8 mouse cellular contexts compared by ENCODE assay signal in genomic region chr7:45708221-45708761, GRCm38 (mm10). TPM values are rescaled to one million over a fixed set of nuclear protein-coding genes. Genes with fewer than 3 reads are reported as not detected.
DNase-seq lines count a peak whose midpoint lies in the region; ATAC-seq lines count a peak whose summit lies in the region.

No protein-coding gene starts in this region.

- no peak for ATAC-seq in kidney, embryonic 14.5 days (ENCODE audit: low FRiP score, low TSS enrichment)
- ATAC-seq in midbrain, embryonic 14.5 days (ENCODE audit: low FRiP score, low TSS enrichment): no peak

- WGBS in heart, embryonic 10.5 days: 36% methylated on average over 13 of the region's 13 CpGs
- 21% methylated on average over 13 of the region's 13 CpGs for WGBS in kidney, embryonic 14.5 days
- 56% methylated on average over 13 of the region's 13 CpGs for WGBS in midbrain, embryonic 14.5 days

- H3K36me3 ChIP-seq in heart, embryonic 10.5 days: peaks cover 38% of the 10 kb centered on the region
- H3K36me3 ChIP-seq in kidney, embryonic 14.5 days (ENCODE audit: control insufficient read depth, insufficient read depth, low read length): peaks cover 34% of the 10 kb centered on the region
- H3K36me3 ChIP-seq in midbrain, embryonic 14.5 days (ENCODE audit: control insufficient read depth, insufficient read depth, low read length): peaks cover 36% of the 10 kb centered on the region

- peak overlapping the region; percentile 93 for H3K4me2 ChIP-seq in kidney, embryonic 14.5 days (replicated peaks; ENCODE audit: low read depth, low read length)
- H3K4me2 ChIP-seq in midbrain, embryonic 14.5 days (ENCODE audit: low read length): peak overlapping the region; percentile 96

- H3K27me3 ChIP-seq in heart, embryonic 10.5 days (ENCODE audit: insufficient read depth, poor library complexity, severe bottlenecking): no peaks in the 10 kb centered on the region
- H3K27me3 ChIP-seq in kidney, embryonic 14.5 days (ENCODE audit: control insufficient read depth, insufficient read depth, low read length): no peaks in the 10 kb centered on the region
- no peaks in the 10 kb centered on the region for H3K27me3 ChIP-seq in midbrain, embryonic 14.5 days (ENCODE audit: control insufficient read depth, insufficient read depth, low read length)

- no peaks in the 10 kb centered on the region for H3K9me3 ChIP-seq in heart, embryonic 10.5 days
- no peaks in the 10 kb centered on the region for H3K9me3 ChIP-seq in kidney, embryonic 14.5 days (ENCODE audit: control insufficient read depth, low read length)
- H3K9me3 ChIP-seq in midbrain, embryonic 14.5 days (ENCODE audit: control insufficient read depth, low read length): no peaks in the 10 kb centered on the region

- peak overlapping the region; percentile 85 for H3K27ac ChIP-seq in heart, embryonic 10.5 days
- 0 out of 2 replicates have a peak overlapping the region, but pooled peaks have one; percentile 90 for H3K27ac ChIP-seq in kidney, embryonic 14.5 days (ENCODE audit: low read depth, low read length)
- H3K27ac ChIP-seq in midbrain, embryonic 14.5 days (replicated peaks; ENCODE audit: low read depth, low read length): peak overlapping the region; percentile 67

- DNase-seq in embryo, embryonic 10 days (ENCODE audit: low spot score): peak; percentile 49
- no peak for DNase-seq in embryo, embryonic 11 days
- peak; percentile 74 for DNase-seq in cerebellum, adult 9-10 months
- DNase-seq in heart, embryonic 10.5 days (ENCODE audit: low spot score): no peak
- no peak for DNase-seq in midbrain, embryonic 14.5 days
- no peak for DNase-seq in spleen, postnatal 10 days (ENCODE audit: low spot score in 2 of 2)
- DNase-seq in urinary bladder, postnatal 4 days (ENCODE audit: low spot score in 2 of 2): no peak

- H3K4me1 ChIP-seq in heart, embryonic 10.5 days: peaks cover 58% of the 10 kb centered on the region
- H3K4me1 ChIP-seq in kidney, embryonic 14.5 days (ENCODE audit: control insufficient read depth, insufficient read depth, low read length): peaks cover 30% of the 10 kb centered on the region
- H3K4me1 ChIP-seq in midbrain, embryonic 14.5 days (ENCODE audit: control insufficient read depth, insufficient read depth, low read length): peaks cover 65% of the 10 kb centered on the region

- peak overlapping the region; percentile 65; the same call in 1 of the 2 replicates for H3K4me3 ChIP-seq in heart, embryonic 10.5 days
- H3K4me3 ChIP-seq in kidney, embryonic 14.5 days (ENCODE audit: low read length): peak overlapping the region; percentile 64; the same call in 1 of the 2 replicates
- no peak overlapping the region for H3K4me3 ChIP-seq in midbrain, embryonic 14.5 days (replicated peaks; ENCODE audit: low read depth, low read length)

- peak overlapping the region; percentile 84; the same call in 1 of the 2 replicates for H3K9ac ChIP-seq in kidney, embryonic 14.5 days (ENCODE audit: low read depth, low read length)
- H3K9ac ChIP-seq in midbrain, embryonic 14.5 days (replicated peaks; ENCODE audit: low read length): 0 out of 2 replicates have a peak overlapping the region, but pooled peaks have one; percentile 6

RNA-seq across cellular contexts. Expression of gene Dbp, which starts 3.4 kb away (rescaled TPM):
- polyA plus RNA-seq in heart, embryonic 10.5 days (2016; fragmentation: Nextera tagmentation; extraction: Ambion mirVana): 2.7 and 3.2 TPM in 2 replicates
- 6.6 and 7.7 TPM in 2 replicates for polyA plus RNA-seq in kidney, embryonic 14.5 days (2014; fragmentation: Nextera tagmentation; extraction: Ambion mirVana)
- 1.9 and 4.3 TPM in 2 replicates for polyA plus RNA-seq in midbrain, embryonic 14.5 days (2014; fragmentation: Nextera tagmentation; extraction: Ambion mirVana)

RNA-seq across cellular contexts. Expression of gene Rpl18, which starts 7.0 kb away (rescaled TPM):
- 860 and 1,046 TPM in 2 replicates for polyA plus RNA-seq in heart, embryonic 10.5 days (2016; fragmentation: Nextera tagmentation; extraction: Ambion mirVana)
- 1,328 and 1,679 TPM in 2 replicates for polyA plus RNA-seq in kidney, embryonic 14.5 days (2014; fragmentation: Nextera tagmentation; extraction: Ambion mirVana)
- 631 and 710 TPM in 2 replicates for polyA plus RNA-seq in midbrain, embryonic 14.5 days (2014; fragmentation: Nextera tagmentation; extraction: Ambion mirVana)

RNA-seq across cellular contexts. Expression of gene Car11, which starts 8.6 kb away (rescaled TPM):
- 3.1 and 5.1 TPM in 2 replicates for polyA plus RNA-seq in heart, embryonic 10.5 days (2016; fragmentation: Nextera tagmentation; extraction: Ambion mirVana)
- polyA plus RNA-seq in kidney, embryonic 14.5 days (2014; fragmentation: Nextera tagmentation; extraction: Ambion mirVana): 6.9 and 11.9 TPM in 2 replicates
- 28.1 and 49.1 TPM in 2 replicates for polyA plus RNA-seq in midbrain, embryonic 14.5 days (2014; fragmentation: Nextera tagmentation; extraction: Ambion mirVana)

RNA-seq across cellular contexts. Expression of gene Sphk2, which starts 9.5 kb away (rescaled TPM):
- polyA plus RNA-seq in heart, embryonic 10.5 days (2016; fragmentation: Nextera tagmentation; extraction: Ambion mirVana): 24.7 and 29.3 TPM in 2 replicates
- 16.8 and 23.9 TPM in 2 replicates for polyA plus RNA-seq in kidney, embryonic 14.5 days (2014; fragmentation: Nextera tagmentation; extraction: Ambion mirVana)
- 17.2 and 19.2 TPM in 2 replicates for polyA plus RNA-seq in midbrain, embryonic 14.5 days (2014; fragmentation: Nextera tagmentation; extraction: Ambion mirVana)

RNA-seq across cellular contexts. Expression of gene Fam83e, which starts 12.7 kb away (rescaled TPM):
- 0.76 and 1.2 TPM in 2 replicates for polyA plus RNA-seq in heart, embryonic 10.5 days (2016; fragmentation: Nextera tagmentation; extraction: Ambion mirVana)
- polyA plus RNA-seq in kidney, embryonic 14.5 days (2014; fragmentation: Nextera tagmentation; extraction: Ambion mirVana): 1.2 and 2.1 TPM in 2 replicates
- polyA plus RNA-seq in midbrain, embryonic 14.5 days (2014; fragmentation: Nextera tagmentation; extraction: Ambion mirVana): 0.46 and 0.90 TPM in 2 replicates

Comparison
In these comparisons a context has a peak if more than half of its experiments do, and no peak if none do; other contexts are left out.
1. DNase-seq: peak in embryo, embryonic 10 days (single experiment) and cerebellum, adult 9-10 months (single experiment); none in embryo, embryonic 11 days (single experiment), heart, embryonic 10.5 days (single experiment), midbrain, embryonic 14.5 days (single experiment), spleen, postnatal 10 days (0 of 2) and urinary bladder, postnatal 4 days (0 of 2).
2. Peak in every context shown above with its lines, with median percentiles within 50 percentile points of each other: H3K27ac ChIP-seq.